Mouse (Mus musculus) midbrain, embryonic 16.5 days (tissue): ENCODE data around the gene Cacfd1. TPM values are rescaled to one million over a fixed set of nuclear protein-coding genes. Genes with fewer than 3 reads are reported as not detected.

ENCODE experiments used
- ATAC-seq: fragments of 200-750 bp; cut with Nextera tagmentation; 2 replicates; pipeline ENCODE4 v1.8.0; 2017; ENCODE audit warnings: moderate TSS enrichment
- H3K27ac ChIP-seq: fragments of 300-500 bp; sonication (generic); 2 replicates; pipeline ENCODE4 v1.5.1; 2014; ENCODE audit warnings: mild to moderate bottlenecking, low read length, mixed read lengths
- H3K27me3 ChIP-seq: fragments of 300-500 bp; sonication (generic); 2 replicates; pipeline ENCODE4 v1.6.1; 2014; ENCODE audit warnings: low read depth, low read length, mixed read lengths; ENCODE audit not compliant: control insufficient read depth, insufficient read depth
- H3K36me3 ChIP-seq: fragments of 300-500 bp; sonication (generic); 2 replicates; pipeline ENCODE4 v1.6.1; 2014; ENCODE audit warnings: mild to moderate bottlenecking, low read length, moderate library complexity, mixed read lengths; ENCODE audit not compliant: control insufficient read depth, insufficient read depth
- H3K4me1 ChIP-seq: fragments of 300-500 bp; sonication (generic); 2 replicates; pipeline ENCODE4 v1.6.1; 2014; ENCODE audit warnings: mild to moderate bottlenecking, low read length, mixed read lengths; ENCODE audit not compliant: control insufficient read depth, insufficient read depth
- H3K4me2 ChIP-seq: fragments of 300-500 bp; sonication (generic); 2 replicates; pipeline ENCODE4 v1.6.1; 2014; ENCODE audit warnings: mild to moderate bottlenecking, low read length, mixed read lengths
- H3K4me3 ChIP-seq: fragments of 300-500 bp; sonication (generic); 2 replicates; pipeline ENCODE4 v1.5.1; 2014; ENCODE audit warnings: low read depth, mild to moderate bottlenecking, low read length, moderate library complexity, mixed read lengths
- H3K9ac ChIP-seq: fragments of 300-500 bp; sonication (generic); 2 replicates; pipeline ENCODE4 v1.6.1; 2014; ENCODE audit warnings: low read depth, low read length, mixed read lengths
- H3K9me3 ChIP-seq: fragments of 300-500 bp; sonication (generic); replicated peaks from 2 replicates; pipeline ENCODE4 v1.6.1; 2014; ENCODE audit warnings: mild to moderate bottlenecking, low read length, mixed read lengths; ENCODE audit not compliant: control insufficient read depth, poor library complexity, severe bottlenecking
- WGBS: fragments of 180-500 bp; shearing (Covaris S2); extraction: QIAGEN DNeasy Blood & Tissue Kit; methylation state at CpG from one replicate; pipeline ENCODE4 v1.1.7; 2014; 5-methylcytosine and 5-hydroxymethylcytosine counted together
- polyA plus RNA-seq: library from polyadenylated mRNA; unstranded; fragments of >200 nt; fragmentation: Nextera tagmentation; extraction: Ambion mirVana; gene quantifications from 2 replicates; pipeline ENCODE4 v1.2.1, GENCODE M21; 2015

Gene Cacfd1
- polyA plus RNA-seq, 1 experiment from 2014 or later, result 103 TPM

DNA sequence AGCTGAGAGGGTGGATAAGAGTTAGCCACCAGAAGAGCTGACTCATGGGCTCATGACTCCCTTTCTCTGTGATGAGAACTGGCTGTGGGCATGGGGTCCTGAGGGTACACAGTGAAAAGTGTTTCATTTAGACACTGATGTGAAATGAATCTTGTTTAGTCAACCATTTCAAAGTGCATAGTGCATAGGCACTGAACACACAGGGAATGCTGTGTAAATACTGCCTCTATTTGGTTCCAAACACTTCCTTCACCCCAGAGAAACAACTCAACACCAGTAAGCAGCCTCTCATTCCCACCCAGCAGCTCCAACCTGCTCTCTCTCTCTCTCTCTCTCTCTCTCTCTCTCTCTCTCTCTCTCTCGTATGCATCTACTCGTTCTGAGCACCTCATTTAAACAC lies 25.5 kb upstream of the Cacfd1 start:
- Histone ChIP-seq H3K27ac (no peak overlapping the region), H3K4me1 (no peaks in the 10 kb centered on the region), H3K27me3 (no peaks in the 10 kb centered on the region), H3K4me2 (no peak overlapping the region), H3K36me3 (no peaks in the 10 kb centered on the region), H3K4me3 (no peak overlapping the region), H3K9ac (no peak overlapping the region), H3K9me3 (no peaks in the 10 kb centered on the region)
- ATAC-seq, result no peak
- 64% methylated on average over 2 of the region's 2 CpGs for WGBS

DNA sequence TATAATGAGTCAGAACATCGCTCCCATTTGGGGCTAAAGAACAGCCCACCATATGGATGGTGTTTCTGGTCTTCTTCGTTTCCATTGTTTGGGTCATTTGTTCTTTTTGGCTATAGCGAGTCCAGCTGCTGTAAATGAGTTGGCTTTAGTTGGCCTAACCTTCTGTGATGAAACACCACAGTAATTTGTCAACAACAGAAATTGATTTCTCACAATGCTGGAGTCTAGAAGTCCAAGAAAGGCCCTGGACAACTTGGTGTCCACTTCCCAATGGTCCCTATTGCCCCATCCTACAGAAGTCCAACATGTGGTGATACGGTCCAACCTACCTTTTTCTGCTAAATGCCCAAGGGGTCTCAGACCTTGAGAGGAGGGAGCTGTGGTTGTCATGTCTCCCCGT lies 25.1 kb upstream of the Cacfd1 start:
- H3K9me3 ChIP-seq, result no peaks in the 10 kb centered on the region
- no peak overlapping the region for H3K9ac ChIP-seq
- no peaks in the 10 kb centered on the region for H3K27me3 ChIP-seq
- H3K4me2 ChIP-seq, result no peak overlapping the region
- H3K36me3 ChIP-seq, result no peaks in the 10 kb centered on the region
- no peaks in the 10 kb centered on the region for H3K4me1 ChIP-seq
- 83% methylated on average over 5 of the region's 5 CpGs for WGBS
- no peak for ATAC-seq
- H3K27ac ChIP-seq, result no peak overlapping the region
- H3K4me3 ChIP-seq, result no peak overlapping the region

DNA sequence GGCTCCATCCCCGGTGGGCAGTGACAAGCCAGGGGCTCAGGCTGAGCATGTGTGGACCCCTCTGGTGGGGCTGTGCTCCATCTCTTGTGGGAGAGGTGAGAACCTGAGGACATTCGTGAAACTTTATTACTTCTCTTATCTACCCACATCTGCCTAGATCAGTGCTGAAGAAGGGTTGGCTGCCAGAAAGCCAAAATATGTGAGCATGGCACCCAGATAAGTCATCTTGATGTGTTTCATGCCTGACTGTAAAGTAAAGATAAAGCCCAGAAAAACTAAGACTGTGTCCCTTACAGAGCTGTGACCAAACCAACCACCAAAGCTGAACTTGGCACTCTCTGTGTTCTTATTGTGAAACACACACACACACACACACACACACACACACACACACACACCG lies 15.8 kb upstream of the Cacfd1 start:
- Histone ChIP-seq H3K27ac (no peak overlapping the region), H3K27me3 (no peaks in the 10 kb centered on the region), H3K36me3 (no peaks in the 10 kb centered on the region), H3K4me3 (no peak overlapping the region), H3K9ac (no peak overlapping the region), H3K9me3 (no peaks in the 10 kb centered on the region), H3K4me1 (no peaks in the 10 kb centered on the region), H3K4me2 (no peak overlapping the region)
- WGBS, result 75% methylated on average over 3 of the region's 3 CpGs
- ATAC-seq, result no peak

DNA sequence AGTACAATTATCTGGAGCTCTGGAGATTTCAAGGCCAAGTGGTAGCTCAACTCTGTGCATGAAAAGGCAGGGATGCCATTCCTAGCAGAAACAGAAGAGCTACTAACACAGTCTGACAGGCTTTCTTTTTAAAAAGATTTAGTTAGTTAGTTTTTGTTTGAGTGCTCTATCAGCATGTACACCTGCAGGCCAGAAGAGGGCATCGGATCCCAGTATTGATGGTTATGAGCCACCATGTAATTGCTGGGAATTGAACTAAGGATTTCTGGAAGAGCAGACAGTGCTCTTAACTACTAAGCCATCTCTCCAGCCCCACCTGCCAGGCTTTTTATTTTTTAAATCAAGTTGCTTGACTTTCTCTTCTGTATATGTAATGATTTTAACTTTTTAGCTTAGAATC lies 12.2 kb upstream of the Cacfd1 start:
- Histone ChIP-seq H3K27me3 (no peaks in the 10 kb centered on the region), H3K4me2 (no peak overlapping the region), H3K4me3 (no peak overlapping the region), H3K9me3 (no peaks in the 10 kb centered on the region), H3K36me3 (no peaks in the 10 kb centered on the region), H3K4me1 (no peaks in the 10 kb centered on the region), H3K9ac (no peak overlapping the region), H3K27ac (no peak overlapping the region)
- no peak for ATAC-seq
- 81% methylated on average over 1 of the region's 1 CpGs for WGBS

DNA sequence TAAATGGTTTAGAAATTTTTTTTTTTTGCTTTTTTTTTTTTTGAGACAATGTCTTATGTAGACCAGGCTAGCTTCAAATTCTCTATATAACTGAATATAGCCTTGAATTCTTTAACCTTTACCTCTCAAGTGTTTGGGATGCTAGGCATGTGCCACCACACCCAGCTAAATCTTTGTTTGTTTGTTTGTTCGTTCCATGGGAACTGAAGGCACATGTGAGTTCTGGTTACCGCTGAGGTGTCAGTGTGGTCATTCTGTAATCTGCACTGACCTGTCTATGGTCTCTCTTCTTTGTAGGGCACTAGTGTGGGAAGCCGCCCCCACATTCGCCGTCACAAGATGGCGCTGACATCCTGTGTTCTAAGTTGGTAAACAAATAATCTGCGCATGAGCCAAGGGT lies 11.7 kb upstream of the Cacfd1 start:
- no peak overlapping the region for H3K9ac ChIP-seq
- no peaks in the 10 kb centered on the region for H3K4me1 ChIP-seq
- 92% methylated on average over 7 of the region's 7 CpGs for WGBS
- no peak overlapping the region for H3K4me3 ChIP-seq
- no peaks in the 10 kb centered on the region for H3K36me3 ChIP-seq
- no peak overlapping the region for H3K4me2 ChIP-seq
- H3K27me3 ChIP-seq, result no peaks in the 10 kb centered on the region
- H3K27ac ChIP-seq, result no peak overlapping the region
- no peaks in the 10 kb centered on the region for H3K9me3 ChIP-seq
- no peak for ATAC-seq

DNA sequence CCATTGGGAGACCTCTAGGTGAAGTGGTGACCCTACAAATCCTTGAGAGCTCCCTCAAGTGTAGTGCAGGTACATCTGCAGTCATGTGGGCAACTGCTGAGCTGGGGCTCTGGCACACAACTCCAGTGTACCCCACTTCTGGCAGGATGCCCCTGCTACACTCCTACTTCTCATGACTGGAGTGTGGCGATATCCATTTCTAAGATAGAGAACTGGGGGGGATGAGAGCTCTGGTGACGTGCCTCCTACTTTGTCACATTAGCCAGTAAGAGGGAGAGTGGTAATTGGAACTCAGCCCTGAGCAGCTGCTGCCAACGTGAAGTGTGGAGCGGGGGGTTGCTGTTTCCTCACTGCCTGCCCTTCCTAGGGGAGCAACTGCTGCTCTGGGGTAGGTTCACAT lies 3.5 kb upstream of the Cacfd1 start:
- no peak for ATAC-seq
- Histone ChIP-seq H3K27me3 (no peaks in the 10 kb centered on the region), H3K9me3 (no peaks in the 10 kb centered on the region), H3K36me3 (no peaks in the 10 kb centered on the region), H3K9ac (no peak overlapping the region), H3K4me3 (no peak overlapping the region), H3K27ac (no peak overlapping the region), H3K4me1 (peaks cover 12% of the 10 kb centered on the region), H3K4me2 (no peak overlapping the region)
- WGBS, result 78% methylated on average over 4 of the region's 4 CpGs

DNA sequence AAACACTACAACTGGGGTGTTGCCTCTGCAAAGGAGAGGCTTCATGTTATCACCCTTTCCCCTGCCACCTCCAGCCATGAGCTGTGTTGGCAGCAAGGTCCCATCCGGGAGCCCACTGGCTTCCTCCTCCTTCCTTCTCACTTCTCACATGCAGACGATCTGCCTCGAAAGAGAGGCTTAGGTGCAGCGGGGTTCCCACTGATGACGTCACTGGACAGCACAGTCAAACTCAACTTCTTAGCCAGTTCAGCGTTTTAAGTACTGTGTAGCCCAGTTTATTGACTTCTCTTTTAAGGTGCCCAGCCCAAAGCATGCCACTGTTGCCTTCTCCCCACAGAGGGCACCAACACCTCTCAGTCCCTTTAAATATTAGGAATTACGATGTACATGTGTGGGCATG lies 2.0 kb upstream of the Cacfd1 start:
- Histone ChIP-seq H3K4me1 (peaks cover 19% of the 10 kb centered on the region), H3K4me2 (no peak overlapping the region), H3K27me3 (no peaks in the 10 kb centered on the region), H3K4me3 (no peak overlapping the region), H3K9ac (no peak overlapping the region), H3K27ac (no peak overlapping the region), H3K9me3 (no peaks in the 10 kb centered on the region), H3K36me3 (no peaks in the 10 kb centered on the region)
- WGBS, result 68% methylated on average over 7 of the region's 7 CpGs
- no peak for ATAC-seq

DNA sequence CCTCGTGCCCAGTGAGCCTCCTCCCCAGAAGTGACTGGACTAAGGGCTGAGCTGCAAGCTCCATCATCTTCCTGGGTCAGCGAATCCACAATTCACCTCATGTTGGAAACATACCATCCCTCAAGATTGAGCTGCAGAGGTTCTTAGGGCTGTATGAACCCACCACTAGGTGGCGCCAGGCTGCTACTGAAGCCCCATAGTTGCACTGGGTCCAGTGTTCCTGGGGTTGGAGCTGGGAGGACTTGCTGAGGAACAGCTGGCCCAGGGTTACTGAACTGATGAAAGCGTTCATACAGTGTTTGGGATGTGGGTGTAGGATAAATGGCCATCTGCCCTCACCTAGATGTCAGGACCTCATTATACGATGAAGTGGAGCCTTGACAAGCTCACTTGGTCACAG lies 8.1 kb downstream of the Cacfd1 start:
- no peak overlapping the region for H3K9ac ChIP-seq
- H3K4me1 ChIP-seq, result no peaks in the 10 kb centered on the region
- H3K36me3 ChIP-seq, result peaks cover 10% of the 10 kb centered on the region; the same call in 1 of the 2 replicates
- 49% methylated on average over 5 of the region's 5 CpGs for WGBS
- H3K27me3 ChIP-seq, result no peaks in the 10 kb centered on the region
- no peak overlapping the region for H3K4me2 ChIP-seq
- H3K9me3 ChIP-seq, result no peaks in the 10 kb centered on the region
- no peak for ATAC-seq
- no peak overlapping the region for H3K27ac ChIP-seq
- H3K4me3 ChIP-seq, result no peak overlapping the region

DNA sequence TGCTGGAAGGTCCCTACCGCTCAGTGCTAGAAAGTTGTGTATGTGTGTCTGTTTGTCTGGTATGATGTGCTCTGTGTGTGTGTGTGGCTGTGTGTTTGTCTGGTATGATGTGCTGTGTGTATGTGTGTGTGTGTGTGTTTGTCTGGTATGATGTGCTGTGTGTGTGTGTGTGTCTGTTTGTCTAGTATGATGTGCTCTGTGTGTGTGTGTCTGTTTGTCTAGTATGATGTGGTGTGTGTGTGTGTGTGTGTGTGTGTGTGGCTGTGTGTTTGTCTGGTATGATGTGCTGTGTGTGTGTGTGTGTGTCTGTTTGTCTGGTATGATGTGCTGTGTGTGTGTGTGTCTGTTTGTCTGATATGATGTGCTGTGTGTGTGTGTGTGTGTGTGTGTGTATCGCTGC lies 9.8 kb downstream of the Cacfd1 start:
- Histone ChIP-seq H3K36me3 (peaks cover 10% of the 10 kb centered on the region; the same call in 1 of the 2 replicates), H3K4me1 (no peaks in the 10 kb centered on the region), H3K27ac (no peak overlapping the region), H3K9ac (no peak overlapping the region), H3K27me3 (no peaks in the 10 kb centered on the region), H3K4me3 (no peak overlapping the region), H3K4me2 (no peak overlapping the region), H3K9me3 (no peaks in the 10 kb centered on the region)
- 87% methylated on average over 2 of the region's 2 CpGs for WGBS
- no peak for ATAC-seq

DNA sequence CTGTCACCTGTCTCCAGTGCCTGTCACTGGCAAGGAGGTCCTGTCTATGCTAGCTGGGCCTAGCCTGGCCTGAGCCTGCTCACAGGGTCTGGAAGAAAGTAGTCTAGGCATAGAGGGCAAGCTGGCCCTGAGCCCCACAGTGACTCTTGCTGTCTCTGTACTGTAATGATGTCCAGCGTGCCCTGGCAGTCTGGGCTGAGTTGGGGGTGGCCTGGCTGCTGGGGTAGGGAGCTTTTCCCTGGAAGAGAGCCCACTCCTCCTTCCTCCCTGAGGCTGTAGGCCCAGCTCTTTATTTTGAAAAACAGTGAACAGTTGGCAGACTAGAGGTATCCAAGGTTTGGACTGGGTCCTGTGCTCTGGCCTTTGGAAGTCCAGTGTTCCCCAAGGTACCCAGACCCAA lies 11.4 kb downstream of the Cacfd1 start:
- Histone ChIP-seq H3K9ac (no peak overlapping the region), H3K4me3 (no peak overlapping the region), H3K27me3 (no peaks in the 10 kb centered on the region), H3K27ac (no peak overlapping the region), H3K36me3 (peaks cover 4% of the 10 kb centered on the region; the same call in 1 of the 2 replicates), H3K4me1 (no peaks in the 10 kb centered on the region), H3K9me3 (no peaks in the 10 kb centered on the region), H3K4me2 (no peak overlapping the region)
- 78% methylated on average over 1 of the region's 1 CpGs for WGBS
- no peak for ATAC-seq
